Mouse (Mus musculus): Measurements from ENCODE around the gene Xk.
"Not testable (repeated sequence)": the region's sequence is repeated elsewhere in the genome, so short reads cannot be mapped to it uniquely, and the experiment has no call there.

Gene Xk

GRCm38 (mm10) chrX:9327954-9328353 is 55.4 kb downstream of the Xk start:
- not testable (repeated sequence) for DNase-seq

GRCm38 (mm10) chrX:9332366-9332962 is 59.9 kb downstream of the Xk start:
- not testable (repeated sequence) for DNase-seq

- DNase-seq, result peak; percentile 58 to 60
These were observed 60.5 kb downstream of the Xk start for GRCm38 (mm10) chrX:9333035-9333434.

- DNase-seq, result not testable (repeated sequence)
These were observed 62.4 kb downstream of the Xk start for GRCm38 (mm10) chrX:9334996-9335395.

GRCm38 (mm10) chrX:9350327-9350726 is 77.8 kb downstream of the Xk start, which contains the start of gene H2al1k:
TSS of gene H2al1k (plus strand) at chrX:9350627.
- DNase-seq, result not testable (repeated sequence)
